Mouse (Mus musculus) heart, embryonic 15.5 days (tissue): ENCODE results near the gene Fam19a2. TPM values are rescaled to one million over a fixed set of nuclear protein-coding genes. Genes with fewer than 3 reads are reported as not detected.
A peak's percentile ranks its signal among the peaks of the same experiment; 100 is the strongest.

ENCODE experiments used
- ATAC-seq: fragments of 200-750 bp; cut with Nextera tagmentation; replicated peaks from 2 replicates; pipeline ENCODE4 v1.8.0; 2017; ENCODE audit warnings: low read depth, moderate TSS enrichment; ENCODE audit not compliant: insufficient number of reproducible peaks, insufficient read depth, low FRiP score
- H3K27ac ChIP-seq: fragments of 300-500 bp; sonication (generic); 2 replicates; pipeline ENCODE4 v1.5.1; 2015; ENCODE audit warnings: mild to moderate bottlenecking, inconsistent platforms
- H3K27me3 ChIP-seq: fragments of 300-500 bp; sonication (generic); 2 replicates; pipeline ENCODE4 v1.6.1; 2015; ENCODE audit warnings: inconsistent platforms
- H3K36me3 ChIP-seq: fragments of 300-500 bp; sonication (generic); 2 replicates; pipeline ENCODE4 v1.6.1; 2015; ENCODE audit warnings: mild to moderate bottlenecking, inconsistent platforms
- H3K4me1 ChIP-seq: fragments of 300-500 bp; sonication (generic); replicated peaks from 2 replicates; pipeline ENCODE4 v1.6.1; 2015; ENCODE audit warnings: inconsistent platforms
- H3K4me2 ChIP-seq: fragments of 300-500 bp; sonication (generic); 2 replicates; pipeline ENCODE4 v1.6.1; 2015; ENCODE audit warnings: inconsistent platforms, mild to moderate bottlenecking, moderate library complexity
- H3K4me3 ChIP-seq: fragments of 300-500 bp; sonication (generic); 2 replicates; pipeline ENCODE4 v1.5.1; 2015; ENCODE audit warnings: mild to moderate bottlenecking, inconsistent platforms
- H3K9ac ChIP-seq: fragments of 300-500 bp; sonication (generic); 2 replicates; pipeline ENCODE4 v1.6.1; 2015; ENCODE audit warnings: mild to moderate bottlenecking, inconsistent platforms
- H3K9me3 ChIP-seq: fragments of 300-500 bp; sonication (generic); replicated peaks from 2 replicates; pipeline ENCODE4 v1.6.1; 2016; ENCODE audit warnings: inconsistent platforms
- WGBS: fragments of 180-500 bp; shearing (Covaris S2); methylation state at CpG from one replicate; pipeline ENCODE4 v1.1.7; 2015; ENCODE audit warnings: mixed read lengths; 5-methylcytosine and 5-hydroxymethylcytosine counted together
- polyA plus RNA-seq: library from polyadenylated mRNA; unstranded; fragments of >200 nt; fragmentation: Nextera tagmentation; extraction: Ambion mirVana; gene quantifications from 2 replicates; pipeline ENCODE4 v1.2.1, GENCODE M21; 2015

Gene Fam19a2
- 0.55 and 0.96 TPM in 2 replicates for polyA plus RNA-seq

- WGBS = 1% methylated on average over 12 of the region's 12 CpGs
- Histone ChIP-seq H3K27ac (no peak within 1 kb of the TSS), H3K4me3 (peak within 1 kb of the TSS; percentile 59), H3K9ac (peak within 1 kb of the TSS; percentile 46), H3K9me3 (no peaks in the 10 kb centered on the region), H3K4me1 (peaks cover 19% of the 10 kb centered on the region), H3K27me3 (peaks cover 31% of the 10 kb centered on the region), H3K4me2 (peak within 1 kb of the TSS; percentile 99), H3K36me3 (no peaks in the 10 kb centered on the region)
- ATAC-seq = no peak; the same call in 1 of the 2 replicates
Measured at GRCm38 (mm10) chr10:123263876-123264309, at the start of gene Fam19a2. TSS of gene Fam19a2 (plus strand) at chr10:123263996.

- Histone ChIP-seq H3K27me3 (no peaks in the 10 kb centered on the region), H3K36me3 (no peaks in the 10 kb centered on the region), H3K9me3 (no peaks in the 10 kb centered on the region), H3K4me2 (no peak overlapping the region), H3K27ac (no peak overlapping the region), H3K4me3 (no peak overlapping the region), H3K4me1 (no peaks in the 10 kb centered on the region), H3K9ac (no peak overlapping the region)
- WGBS = 78% methylated on average over 5 of the region's 5 CpGs
- no peak for ATAC-seq
Measured at GRCm38 (mm10) chr10:123222785-123223184, 41.0 kb upstream of the Fam19a2 start.

GRCm38 (mm10) chr10:123229420-123229819 lies 34.4 kb upstream of the Fam19a2 start:
- 86% methylated on average over 5 of the region's 5 CpGs for WGBS
- Histone ChIP-seq H3K9me3 (no peaks in the 10 kb centered on the region), H3K4me3 (no peak overlapping the region), H3K27ac (no peak overlapping the region), H3K9ac (no peak overlapping the region), H3K4me1 (no peaks in the 10 kb centered on the region), H3K27me3 (no peaks in the 10 kb centered on the region), H3K4me2 (no peak overlapping the region), H3K36me3 (no peaks in the 10 kb centered on the region)
- ATAC-seq = no peak

- Histone ChIP-seq H3K4me1 (no peaks in the 10 kb centered on the region), H3K4me3 (no peak overlapping the region), H3K9ac (no peak overlapping the region), H3K4me2 (no peak overlapping the region), H3K36me3 (no peaks in the 10 kb centered on the region), H3K27ac (no peak overlapping the region), H3K9me3 (no peaks in the 10 kb centered on the region), H3K27me3 (no peaks in the 10 kb centered on the region)
- ATAC-seq = no peak
- 59% methylated on average over 6 of the region's 6 CpGs for WGBS
Measured at GRCm38 (mm10) chr10:123248063-123248462, 15.7 kb upstream of the Fam19a2 start.

GRCm38 (mm10) chr10:123251904-123252303 lies 11.9 kb upstream of the Fam19a2 start:
- no peaks in the 10 kb centered on the region for H3K36me3 ChIP-seq
- H3K9ac ChIP-seq = no peak overlapping the region
- no peaks in the 10 kb centered on the region for H3K4me1 ChIP-seq
- H3K4me2 ChIP-seq = no peak overlapping the region
- ATAC-seq = no peak
- H3K27ac ChIP-seq = no peak overlapping the region
- H3K27me3 ChIP-seq = no peaks in the 10 kb centered on the region
- no peak overlapping the region for H3K4me3 ChIP-seq
- no peaks in the 10 kb centered on the region for H3K9me3 ChIP-seq
- 73% methylated on average over 9 of the region's 9 CpGs for whole genome bisulfite sequencing

GRCm38 (mm10) chr10:123254299-123254698 lies 9.5 kb upstream of the Fam19a2 start:
- H3K27ac ChIP-seq = no peak overlapping the region
- no peaks in the 10 kb centered on the region for H3K4me1 ChIP-seq
- H3K9ac ChIP-seq = no peak overlapping the region
- no peaks in the 10 kb centered on the region for H3K36me3 ChIP-seq
- no peaks in the 10 kb centered on the region for H3K27me3 ChIP-seq
- H3K4me3 ChIP-seq = no peak overlapping the region
- no peak for ATAC-seq
- 36% methylated on average over 5 of the region's 5 CpGs for WGBS
- no peaks in the 10 kb centered on the region for H3K9me3 ChIP-seq
- H3K4me2 ChIP-seq = no peak overlapping the region

- Histone ChIP-seq H3K4me1 (no peaks in the 10 kb centered on the region), H3K36me3 (no peaks in the 10 kb centered on the region), H3K4me2 (no peak overlapping the region), H3K9me3 (no peaks in the 10 kb centered on the region), H3K27ac (no peak overlapping the region), H3K4me3 (no peak overlapping the region), H3K9ac (no peak overlapping the region), H3K27me3 (no peaks in the 10 kb centered on the region)
- ATAC-seq = no peak
- WGBS = 76% methylated on average over 7 of the region's 7 CpGs
Measured at GRCm38 (mm10) chr10:123255674-123256348, 8.0 kb upstream of the Fam19a2 start.

GRCm38 (mm10) chr10:123264461-123265191 lies 830 bp downstream of the Fam19a2 start:
- peaks cover 31% of the 10 kb centered on the region for H3K27me3 ChIP-seq
- no peak overlapping the region for H3K27ac ChIP-seq
- H3K9me3 ChIP-seq = no peaks in the 10 kb centered on the region
- H3K4me3 ChIP-seq = peak overlapping the region; percentile 59
- under 1% methylated on average over 83 of the region's 84 CpGs for WGBS
- peak overlapping the region; percentile 46 for H3K9ac ChIP-seq
- ATAC-seq = peak; percentile 60
- H3K36me3 ChIP-seq = no peaks in the 10 kb centered on the region
- peaks cover 19% of the 10 kb centered on the region for H3K4me1 ChIP-seq
- peak overlapping the region; percentile 99 for H3K4me2 ChIP-seq

- Histone ChIP-seq H3K9ac (peak overlapping the region; percentile 46; the same call in 1 of the 2 replicates), H3K4me1 (peaks cover 19% of the 10 kb centered on the region), H3K27me3 (peaks cover 31% of the 10 kb centered on the region), H3K4me2 (peak overlapping the region; percentile 99), H3K27ac (no peak overlapping the region), H3K36me3 (no peaks in the 10 kb centered on the region), H3K9me3 (no peaks in the 10 kb centered on the region), H3K4me3 (peak overlapping the region; percentile 59)
- peak; percentile 38; the same call in 1 of the 2 replicates for ATAC-seq
- under 1% methylated on average over 44 of the region's 50 CpGs for WGBS
Measured at GRCm38 (mm10) chr10:123265241-123265790, 1.5 kb downstream of the Fam19a2 start.

GRCm38 (mm10) chr10:123268568-123268967 lies 4.8 kb downstream of the Fam19a2 start:
- Histone ChIP-seq H3K27me3 (peaks cover 28% of the 10 kb centered on the region), H3K4me3 (no peak overlapping the region), H3K4me1 (peaks cover 19% of the 10 kb centered on the region), H3K9ac (no peak overlapping the region), H3K36me3 (no peaks in the 10 kb centered on the region), H3K9me3 (no peaks in the 10 kb centered on the region), H3K27ac (no peak overlapping the region), H3K4me2 (no peak overlapping the region)
- 62% methylated on average over 10 of the region's 10 CpGs for WGBS
- no peak for ATAC-seq

GRCm38 (mm10) chr10:123274554-123274953 lies 10.8 kb downstream of the Fam19a2 start:
- WGBS = 45% methylated on average over 11 of the region's 11 CpGs
- no peak overlapping the region for H3K27ac ChIP-seq
- ATAC-seq = no peak

More at GRCm38 (mm10) chr10:123274554-123274953, 10.8 kb downstream of the Fam19a2 start:
- Histone ChIP-seq H3K4me3 (no peak overlapping the region), H3K27me3 (no peaks in the 10 kb centered on the region), H3K36me3 (no peaks in the 10 kb centered on the region), H3K9me3 (no peaks in the 10 kb centered on the region), H3K4me1 (no peaks in the 10 kb centered on the region), H3K9ac (no peak overlapping the region), H3K4me2 (peak overlapping the region; percentile 23; the same call in 1 of the 2 replicates)
